Mouse (Mus musculus): ENCODE results near the gene Chst11. TPM values are rescaled to one million over a fixed set of nuclear protein-coding genes. Genes with fewer than 3 reads are reported as not detected.
A peak's percentile ranks its signal among the peaks of the same experiment; 100 is the strongest.

Gene Chst11
- polyA plus RNA-seq, 1 experiment from 2014 or later, result 0.98 TPM

DNA sequence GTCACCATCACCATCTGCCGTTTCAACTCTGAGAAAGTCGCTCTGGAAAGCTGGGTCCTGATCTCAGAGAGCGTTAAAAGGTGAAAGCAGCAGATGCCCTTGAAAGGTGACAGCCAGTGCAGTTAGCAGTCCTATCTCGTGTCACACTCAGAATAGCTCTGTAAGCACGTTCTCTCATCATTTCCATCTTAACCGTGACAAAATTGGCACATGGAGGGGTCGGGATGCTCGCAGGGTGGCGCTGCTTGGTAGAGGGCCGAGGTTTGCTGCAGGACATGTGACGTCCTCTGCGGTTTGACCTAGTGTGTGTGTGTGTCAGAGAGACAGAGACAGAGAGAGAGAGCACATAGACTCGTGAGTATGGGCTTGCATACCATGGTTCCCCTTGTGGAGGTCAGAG, 94.5 kb downstream of the Chst11 start:
- Histone ChIP-seq H3K4me3 (ENCODE audit: low read depth, low read length) (no peak overlapping the region), H3K27me3 (replicated peaks; ENCODE audit: insufficient read depth, low read length) (no peaks in the 10 kb centered on the region), H3K9me3 (ENCODE audit: low read length) (no peaks in the 10 kb centered on the region), H3K27ac (ENCODE audit: low read length) (no peak overlapping the region), H3K36me3 (ENCODE audit: insufficient read depth, low read length) (no peaks in the 10 kb centered on the region), H3K4me2 (replicated peaks; ENCODE audit: low read depth, low read length) (no peak overlapping the region), H3K9ac (replicated peaks; ENCODE audit: low read depth) (no peak overlapping the region), H3K4me1 (ENCODE audit: insufficient read depth, low read depth, low read length) (no peaks in the 10 kb centered on the region)
- no peak for ATAC-seq
- TF ChIP-seq CTCF (IDR thresholded peaks at IDR 0.05) (no peak), EP300 (IDR thresholded peaks at IDR 0.05) (no peak)
- 58% methylated on average over 13 of the region's 13 CpGs for WGBS
- no peak for DNase-seq (ENCODE audit: low spot score)

GRCm38 (mm10) chr10:83080275-83080741, 95.0 kb downstream of the Chst11 start:
- Histone ChIP-seq H3K4me2 (replicated peaks; ENCODE audit: low read depth, low read length) (no peak overlapping the region), H3K27me3 (replicated peaks; ENCODE audit: insufficient read depth, low read length) (no peaks in the 10 kb centered on the region), H3K9me3 (ENCODE audit: low read length) (no peaks in the 10 kb centered on the region), H3K27ac (ENCODE audit: low read length) (no peak overlapping the region), H3K9ac (replicated peaks; ENCODE audit: low read depth) (no peak overlapping the region), H3K4me3 (ENCODE audit: low read depth, low read length) (no peak overlapping the region), H3K36me3 (ENCODE audit: insufficient read depth, low read length) (no peaks in the 10 kb centered on the region), H3K4me1 (ENCODE audit: insufficient read depth, low read depth, low read length) (no peaks in the 10 kb centered on the region)
- DNase-seq (ENCODE audit: low spot score) (peak; percentile 73), ATAC-seq (peak; percentile 96)
- peak; percentile 92 for TF ChIP-seq EP300 (IDR thresholded peaks at IDR 0.05)
- no peak for TF ChIP-seq CTCF (IDR thresholded peaks at IDR 0.05)
- WGBS, result 22% methylated on average over 12 of the region's 12 CpGs

GRCm38 (mm10) chr10:83080930-83081329, 95.6 kb downstream of the Chst11 start:
- TF ChIP-seq CTCF (IDR thresholded peaks at IDR 0.05) (no peak), EP300 (IDR thresholded peaks at IDR 0.05) (no peak)
- H3K4me3 ChIP-seq (ENCODE audit: low read depth, low read length), result no peak overlapping the region
- no peaks in the 10 kb centered on the region for H3K27me3 ChIP-seq (replicated peaks; ENCODE audit: insufficient read depth, low read length)
- H3K27ac ChIP-seq (ENCODE audit: low read length), result no peak overlapping the region
- ATAC-seq (no peak), DNase-seq (ENCODE audit: low spot score) (no peak)
- H3K36me3 ChIP-seq (ENCODE audit: insufficient read depth, low read length), result no peaks in the 10 kb centered on the region
- H3K9ac ChIP-seq (replicated peaks; ENCODE audit: low read depth), result no peak overlapping the region
- H3K9me3 ChIP-seq (ENCODE audit: low read length), result no peaks in the 10 kb centered on the region
- no peak overlapping the region for H3K4me2 ChIP-seq (replicated peaks; ENCODE audit: low read depth, low read length)
- no peaks in the 10 kb centered on the region for H3K4me1 ChIP-seq (ENCODE audit: insufficient read depth, low read depth, low read length)
- 59% methylated on average over 10 of the region's 10 CpGs for WGBS

GRCm38 (mm10) chr10:83083946-83084345, 98.6 kb downstream of the Chst11 start:
- ATAC-seq, result no peak
- no peak overlapping the region for H3K4me3 ChIP-seq (ENCODE audit: low read depth, low read length)
- no peak overlapping the region for H3K4me2 ChIP-seq (replicated peaks; ENCODE audit: low read depth, low read length)
- WGBS, result 35% methylated on average over 9 of the region's 9 CpGs
- no peaks in the 10 kb centered on the region for H3K9me3 ChIP-seq (ENCODE audit: low read length)
- DNase-seq (ENCODE audit: low spot score), result peak; percentile 47
- no peaks in the 10 kb centered on the region for H3K36me3 ChIP-seq (ENCODE audit: insufficient read depth, low read length)
- H3K4me1 ChIP-seq (ENCODE audit: insufficient read depth, low read depth, low read length), result no peaks in the 10 kb centered on the region
- no peak for TF ChIP-seq EP300 (IDR thresholded peaks at IDR 0.05)
- TF ChIP-seq CTCF (IDR thresholded peaks at IDR 0.05), result no peak
- H3K27me3 ChIP-seq (replicated peaks; ENCODE audit: insufficient read depth, low read length), result no peaks in the 10 kb centered on the region
- H3K27ac ChIP-seq (ENCODE audit: low read length), result no peak overlapping the region
- H3K9ac ChIP-seq (replicated peaks; ENCODE audit: low read depth), result no peak overlapping the region

GRCm38 (mm10) chr10:83088318-83088717, 103.0 kb downstream of the Chst11 start:
- H3K4me1 ChIP-seq (ENCODE audit: insufficient read depth, low read depth, low read length), result no peaks in the 10 kb centered on the region
- no peak overlapping the region for H3K27ac ChIP-seq (ENCODE audit: low read length)

DNA sequence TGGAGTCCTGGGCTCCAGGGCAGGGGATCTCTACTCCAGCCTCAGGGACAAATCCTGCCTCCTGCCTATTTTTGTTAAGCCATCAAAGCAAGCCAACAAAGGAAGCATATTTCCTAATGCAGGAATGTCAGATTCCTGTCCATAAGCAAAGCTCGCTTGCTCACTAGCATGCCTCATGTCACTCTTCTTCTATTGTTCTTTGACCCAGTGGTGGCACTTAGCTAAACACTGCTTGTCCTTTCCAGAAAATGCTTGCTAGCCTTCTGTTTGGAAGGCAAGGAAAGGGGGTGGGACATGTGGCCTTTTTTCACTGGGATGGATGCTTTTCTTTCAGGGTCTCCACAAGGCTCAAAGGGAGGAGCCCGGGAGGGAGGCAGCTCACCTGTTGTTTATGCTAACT, 103.5 kb downstream of the Chst11 start:
- no peaks in the 10 kb centered on the region for H3K4me1 ChIP-seq (ENCODE audit: insufficient read depth, low read depth, low read length)

More at GRCm38 (mm10) chr10:83088318-83088717, 103.0 kb downstream of the Chst11 start:
- WGBS, result 59% methylated on average over 7 of the region's 7 CpGs
- no peaks in the 10 kb centered on the region for H3K27me3 ChIP-seq (replicated peaks; ENCODE audit: insufficient read depth, low read length)
- ATAC-seq (no peak), DNase-seq (ENCODE audit: low spot score) (no peak)
- no peak overlapping the region for H3K4me2 ChIP-seq (replicated peaks; ENCODE audit: low read depth, low read length)
- no peak overlapping the region for H3K4me3 ChIP-seq (ENCODE audit: low read depth, low read length)
- no peaks in the 10 kb centered on the region for H3K36me3 ChIP-seq (ENCODE audit: insufficient read depth, low read length)
- TF ChIP-seq EP300 (IDR thresholded peaks at IDR 0.05) (no peak), CTCF (IDR thresholded peaks at IDR 0.05) (no peak)
- H3K9ac ChIP-seq (replicated peaks; ENCODE audit: low read depth), result no peak overlapping the region
- H3K9me3 ChIP-seq (ENCODE audit: low read length), result no peaks in the 10 kb centered on the region

GRCm38 (mm10) chr10:83090185-83090584, 104.9 kb downstream of the Chst11 start:
- no peak overlapping the region for H3K4me3 ChIP-seq (ENCODE audit: low read depth, low read length)
- H3K4me2 ChIP-seq (replicated peaks; ENCODE audit: low read depth, low read length), result no peak overlapping the region
- no peaks in the 10 kb centered on the region for H3K4me1 ChIP-seq (ENCODE audit: insufficient read depth, low read depth, low read length)
- H3K36me3 ChIP-seq (ENCODE audit: insufficient read depth, low read length), result no peaks in the 10 kb centered on the region
- DNase-seq (ENCODE audit: low spot score), result no peak
- H3K27me3 ChIP-seq (replicated peaks; ENCODE audit: insufficient read depth, low read length), result no peaks in the 10 kb centered on the region
- no peak overlapping the region for H3K9ac ChIP-seq (replicated peaks; ENCODE audit: low read depth)
- no peaks in the 10 kb centered on the region for H3K9me3 ChIP-seq (ENCODE audit: low read length)
- no peak for TF ChIP-seq CTCF (IDR thresholded peaks at IDR 0.05)
- TF ChIP-seq EP300 (IDR thresholded peaks at IDR 0.05), result no peak
- no peak overlapping the region for H3K27ac ChIP-seq (ENCODE audit: low read length)
- no peak for ATAC-seq
- 79% methylated on average over 8 of the region's 8 CpGs for WGBS

More for the DNA sequence above, 103.5 kb downstream of the Chst11 start:
- no peak overlapping the region for H3K4me3 ChIP-seq (ENCODE audit: low read depth, low read length)
- H3K9ac ChIP-seq (replicated peaks; ENCODE audit: low read depth), result no peak overlapping the region
- WGBS, result 37% methylated on average over 2 of the region's 2 CpGs
- H3K36me3 ChIP-seq (ENCODE audit: insufficient read depth, low read length), result no peaks in the 10 kb centered on the region
- ATAC-seq (peak; percentile 19; the same call in 1 of the 2 replicates), DNase-seq (ENCODE audit: low spot score) (peak; percentile 16)
- H3K9me3 ChIP-seq (ENCODE audit: low read length), result no peaks in the 10 kb centered on the region
- no peaks in the 10 kb centered on the region for H3K27me3 ChIP-seq (replicated peaks; ENCODE audit: insufficient read depth, low read length)
- no peak for TF ChIP-seq EP300 (IDR thresholded peaks at IDR 0.05)
- no peak overlapping the region for H3K4me2 ChIP-seq (replicated peaks; ENCODE audit: low read depth, low read length)
- no peak overlapping the region for H3K27ac ChIP-seq (ENCODE audit: low read length)

Measured in lung, postnatal 0 days (tissue).